Mouse (Mus musculus): ENCODE measurements around the gene Rasgef1b. TPM values are rescaled to one million over a fixed set of nuclear protein-coding genes. Genes with fewer than 3 reads are reported as not detected.

Gene Rasgef1b
- polyA plus RNA-seq, 1 experiment from 2014 or later = 3.6 TPM

- H3K27me3 ChIP-seq (replicated peaks; ENCODE audit: control insufficient read depth, insufficient read depth, low read length) = no peaks in the 10 kb centered on the region
- no peak overlapping the region for H3K9ac ChIP-seq (ENCODE audit: low read depth, low read length)
- WGBS = 88% methylated on average over 7 of the region's 7 CpGs
- peak; percentile 61 for TF ChIP-seq CTCF (IDR thresholded peaks at IDR 0.05; ENCODE audit: low read depth)
- peaks cover 5% of the 10 kb centered on the region; the same call in 1 of the 2 replicates for H3K4me1 ChIP-seq (replicated peaks; ENCODE audit: control insufficient read depth, insufficient read depth, low read length)
- no peak overlapping the region for H3K27ac ChIP-seq (ENCODE audit: low read depth, low read length)
- H3K4me2 ChIP-seq (replicated peaks; ENCODE audit: low read depth) = no peak overlapping the region
- no peak overlapping the region for H3K4me3 ChIP-seq (ENCODE audit: low read depth, low read length)
- H3K36me3 ChIP-seq (ENCODE audit: control insufficient read depth, insufficient read depth) = no peaks in the 10 kb centered on the region
- no peak for ATAC-seq
- no peaks in the 10 kb centered on the region for H3K9me3 ChIP-seq (ENCODE audit: control insufficient read depth)
Measured at GRCm38 (mm10) chr5:99630087-99630486, 98.8 kb downstream of the Rasgef1b start.

GRCm38 (mm10) chr5:99625603-99626002 is 103.3 kb downstream of the Rasgef1b start:
- ATAC-seq = peak; percentile 92
- no peak overlapping the region for H3K4me2 ChIP-seq (replicated peaks; ENCODE audit: low read depth)

GRCm38 (mm10) chr5:99620771-99621170 is 108.1 kb downstream of the Rasgef1b start:
- Histone ChIP-seq H3K27me3 (replicated peaks; ENCODE audit: control insufficient read depth, insufficient read depth, low read length) (no peaks in the 10 kb centered on the region), H3K9ac (ENCODE audit: low read depth, low read length) (no peak overlapping the region), H3K36me3 (ENCODE audit: control insufficient read depth, insufficient read depth) (no peaks in the 10 kb centered on the region), H3K27ac (ENCODE audit: low read depth, low read length) (no peak overlapping the region), H3K4me1 (replicated peaks; ENCODE audit: control insufficient read depth, insufficient read depth, low read length) (peaks cover 4% of the 10 kb centered on the region; the same call in 1 of the 2 replicates), H3K4me2 (replicated peaks; ENCODE audit: low read depth) (no peak overlapping the region), H3K4me3 (ENCODE audit: low read depth, low read length) (no peak overlapping the region), H3K9me3 (ENCODE audit: control insufficient read depth) (no peaks in the 10 kb centered on the region)
- no peak for ATAC-seq
- TF ChIP-seq CTCF (IDR thresholded peaks at IDR 0.05; ENCODE audit: low read depth) = no peak
- WGBS = 88% methylated on average over 5 of the region's 5 CpGs

More at GRCm38 (mm10) chr5:99625603-99626002, 103.3 kb downstream of the Rasgef1b start:
- no peaks in the 10 kb centered on the region for H3K27me3 ChIP-seq (replicated peaks; ENCODE audit: control insufficient read depth, insufficient read depth, low read length)
- 38% methylated on average over 3 of the region's 3 CpGs for WGBS
- H3K27ac ChIP-seq (ENCODE audit: low read depth, low read length) = peak overlapping the region; percentile 5
- no peak overlapping the region for H3K4me3 ChIP-seq (ENCODE audit: low read depth, low read length)
- TF ChIP-seq CTCF (IDR thresholded peaks at IDR 0.05; ENCODE audit: low read depth) = no peak
- no peaks in the 10 kb centered on the region for H3K9me3 ChIP-seq (ENCODE audit: control insufficient read depth)
- no peak overlapping the region for H3K9ac ChIP-seq (ENCODE audit: low read depth, low read length)
- no peaks in the 10 kb centered on the region for H3K36me3 ChIP-seq (ENCODE audit: control insufficient read depth, insufficient read depth)
- peaks cover 7% of the 10 kb centered on the region; the same call in 1 of the 2 replicates for H3K4me1 ChIP-seq (replicated peaks; ENCODE audit: control insufficient read depth, insufficient read depth, low read length)

DNA sequence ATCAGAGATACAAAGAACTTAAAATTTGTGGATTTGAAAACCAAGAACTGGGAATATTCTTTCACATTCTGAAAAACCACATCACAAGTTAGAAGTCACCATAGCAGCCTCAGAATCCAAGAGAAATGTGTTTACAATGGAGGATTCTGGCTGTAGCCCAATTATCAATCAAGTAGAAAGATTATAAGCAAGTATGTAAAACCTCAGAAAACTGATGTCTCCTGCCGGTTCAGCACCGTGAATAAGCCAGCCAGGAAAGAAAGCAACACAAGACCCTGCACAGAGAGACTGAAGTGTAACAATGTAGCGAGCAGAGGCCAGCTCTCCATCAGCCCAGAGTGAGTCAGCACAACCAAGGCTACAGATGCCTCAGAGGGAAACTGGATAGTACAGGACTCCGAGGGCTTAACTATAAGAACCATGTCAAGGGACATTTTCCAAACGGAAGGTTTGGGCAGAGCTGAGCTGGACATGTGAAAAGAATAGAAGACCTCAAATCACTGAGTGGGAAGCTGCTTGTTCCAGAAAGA is 111.5 kb downstream of the Rasgef1b start:
- no peak overlapping the region for H3K4me3 ChIP-seq (ENCODE audit: low read depth, low read length)
- H3K9me3 ChIP-seq (ENCODE audit: control insufficient read depth) = no peaks in the 10 kb centered on the region
- H3K4me1 ChIP-seq (replicated peaks; ENCODE audit: control insufficient read depth, insufficient read depth, low read length) = no peaks in the 10 kb centered on the region
- ATAC-seq = no peak
- H3K27ac ChIP-seq (ENCODE audit: low read depth, low read length) = no peak overlapping the region
- H3K27me3 ChIP-seq (replicated peaks; ENCODE audit: control insufficient read depth, insufficient read depth, low read length) = no peaks in the 10 kb centered on the region
- H3K4me2 ChIP-seq (replicated peaks; ENCODE audit: low read depth) = no peak overlapping the region
- no peak for TF ChIP-seq CTCF (IDR thresholded peaks at IDR 0.05; ENCODE audit: low read depth)
- 49% methylated on average over 5 of the region's 5 CpGs for WGBS
- H3K9ac ChIP-seq (ENCODE audit: low read depth, low read length) = no peak overlapping the region
- no peaks in the 10 kb centered on the region for H3K36me3 ChIP-seq (ENCODE audit: control insufficient read depth, insufficient read depth)

- no peak for ATAC-seq
- no peaks in the 10 kb centered on the region for H3K4me1 ChIP-seq (replicated peaks; ENCODE audit: control insufficient read depth, insufficient read depth, low read length)
- TF ChIP-seq CTCF (IDR thresholded peaks at IDR 0.05; ENCODE audit: low read depth) = no peak
- no peaks in the 10 kb centered on the region for H3K9me3 ChIP-seq (ENCODE audit: control insufficient read depth)
- no peaks in the 10 kb centered on the region for H3K27me3 ChIP-seq (replicated peaks; ENCODE audit: control insufficient read depth, insufficient read depth, low read length)
- H3K27ac ChIP-seq (ENCODE audit: low read depth, low read length) = no peak overlapping the region
- peak overlapping the region; percentile 40 for H3K4me2 ChIP-seq (replicated peaks; ENCODE audit: low read depth)
- H3K36me3 ChIP-seq (ENCODE audit: control insufficient read depth, insufficient read depth) = no peaks in the 10 kb centered on the region
- H3K4me3 ChIP-seq (ENCODE audit: low read depth, low read length) = no peak overlapping the region
- 6% methylated on average over 24 of the region's 24 CpGs for WGBS
- no peak overlapping the region for H3K9ac ChIP-seq (ENCODE audit: low read depth, low read length)
Measured at GRCm38 (mm10) chr5:99613321-99614118, 115.3 kb downstream of the Rasgef1b start.

- no peak overlapping the region for H3K4me3 ChIP-seq (ENCODE audit: low read depth, low read length)
- WGBS = 69% methylated on average over 5 of the region's 5 CpGs
- no peaks in the 10 kb centered on the region; the same call in 1 of the 2 replicates for H3K4me1 ChIP-seq (replicated peaks; ENCODE audit: control insufficient read depth, insufficient read depth, low read length)
- H3K9ac ChIP-seq (ENCODE audit: low read depth, low read length) = no peak overlapping the region
- TF ChIP-seq CTCF (IDR thresholded peaks at IDR 0.05; ENCODE audit: low read depth) = no peak
- H3K27me3 ChIP-seq (replicated peaks; ENCODE audit: control insufficient read depth, insufficient read depth, low read length) = no peaks in the 10 kb centered on the region
- H3K9me3 ChIP-seq (ENCODE audit: control insufficient read depth) = no peaks in the 10 kb centered on the region
- H3K36me3 ChIP-seq (ENCODE audit: control insufficient read depth, insufficient read depth) = no peaks in the 10 kb centered on the region
- no peak overlapping the region for H3K4me2 ChIP-seq (replicated peaks; ENCODE audit: low read depth)
- H3K27ac ChIP-seq (ENCODE audit: low read depth, low read length) = no peak overlapping the region
- no peak for ATAC-seq
Measured at GRCm38 (mm10) chr5:99607602-99608001, 121.3 kb downstream of the Rasgef1b start.
